Comparison of ENCODE assay signal across 23 mouse cellular contexts in the genomic region with DNA sequence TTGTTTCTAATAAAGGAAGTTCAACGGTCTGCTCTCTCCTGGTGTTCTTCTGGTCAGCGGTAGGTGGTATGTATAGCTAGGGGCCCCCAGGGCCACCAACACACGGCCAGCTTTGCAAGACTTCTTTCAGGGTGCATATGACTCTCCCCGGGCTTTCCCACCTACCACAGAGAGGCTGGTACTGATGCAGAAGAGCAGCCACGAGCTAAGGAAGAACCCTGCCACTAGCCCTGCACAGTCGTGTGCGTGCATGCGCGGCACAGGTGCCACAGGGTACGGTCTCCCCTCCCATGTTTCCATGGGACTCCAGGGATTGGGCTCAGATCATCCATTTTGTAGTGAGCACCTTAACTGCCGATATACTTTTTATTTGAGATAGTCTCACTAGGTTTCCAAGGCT. TPM values are rescaled to one million over a fixed set of nuclear protein-coding genes. Genes with fewer than 3 reads are reported as not detected.
"Had no signal": no experiment of that assay in that cellular context is flagged by ENCODE, and none has a peak within 500 bp of the region (broad histone marks: within the 10 kb centered on the region; RNA-seq: fewer than 3 reads in every experiment).

No protein-coding gene starts in this region.

- H3K9me3 ChIP-seq: limb, embryonic 12.5 days; limb, embryonic 15.5 days; midbrain, embryonic 12.5 days; midbrain, embryonic 15.5 days; neural tube, embryonic 13.5 days had no signal

- H3K4me1 ChIP-seq: limb, embryonic 12.5 days; midbrain, embryonic 12.5 days; midbrain, embryonic 15.5 days; neural tube, embryonic 13.5 days had no signal

- H3K4me3 ChIP-seq: layer of hippocampus, adult 2 months; left cerebral cortex, adult 2 months; limb, embryonic 12.5 days; limb, embryonic 15.5 days; midbrain, embryonic 12.5 days; midbrain, embryonic 15.5 days; neural tube, embryonic 13.5 days had no signal

- H3K4me2 ChIP-seq: limb, embryonic 12.5 days; limb, embryonic 15.5 days; liver, embryonic 11.5 days; lung, embryonic 14.5 days; midbrain, embryonic 12.5 days; midbrain, embryonic 15.5 days; neural tube, embryonic 13.5 days had no signal

- DNase-seq: kidney, adult 2 months; layer of hippocampus, postnatal 36 days; left cerebral cortex, postnatal 4 days; liver, postnatal 0 days; lung, embryonic 14.5 days; retina, postnatal 1 day; right cerebral cortex, postnatal 4 days; thymus, adult 18-20 months; thymus, postnatal 36 days had no signal

- H3K27me3 ChIP-seq: limb, embryonic 12.5 days; limb, embryonic 15.5 days; midbrain, embryonic 12.5 days; midbrain, embryonic 15.5 days; neural tube, embryonic 13.5 days had no signal

- ATAC-seq: liver, postnatal 0 days; lung, postnatal 0 days; midbrain, embryonic 15.5 days had no signal

- H3K27ac ChIP-seq: kidney, postnatal 0 days; layer of hippocampus, adult 2 months; left cerebral cortex, adult 2 months; limb, embryonic 12.5 days; limb, embryonic 15.5 days; liver, embryonic 14.5 days; macrophage; midbrain, embryonic 12.5 days; midbrain, embryonic 15.5 days; neural tube, embryonic 13.5 days; stomach, postnatal 0 days had no signal

- H3K9ac ChIP-seq: limb, embryonic 12.5 days; limb, embryonic 15.5 days; liver, embryonic 14.5 days; liver, postnatal 0 days; lung, embryonic 14.5 days; midbrain, embryonic 12.5 days; midbrain, embryonic 15.5 days; neural tube, embryonic 13.5 days had no signal

RNA-seq across cellular contexts. Expression of a gene that starts 32.6 kb away (rescaled TPM):
- total RNA-seq: megakaryocyte, adult 5-6 weeks had no signal
- polyA plus RNA-seq: macrophage had no signal
